Mouse (Mus musculus) cortical plate, adult 2 months (tissue): ENCODE results near the gene Plac9a. TPM values are rescaled to one million over a fixed set of nuclear protein-coding genes. Genes with fewer than 3 reads are reported as not detected.
A peak's percentile ranks its signal among the peaks of the same experiment; 100 is the strongest.
"Not testable (repeated sequence)": the region's sequence is repeated elsewhere in the genome, so short reads cannot be mapped to it uniquely, and the experiment has no call there.

Experiments used
- H3K27ac ChIP-seq: fragments of 200-500 bp; 2 replicates; pipeline ENCODE4 v1.5.1; 2012; ENCODE audit warnings: low read length, control low read depth, inconsistent platforms; ENCODE audit not compliant: insufficient read depth
- H3K4me1 ChIP-seq: fragments of 200-500 bp; 2 replicates; pipeline ENCODE4 v1.6.1; 2011; ENCODE audit warnings: low read length; ENCODE audit not compliant: control insufficient read depth, insufficient read depth
- H3K4me3 ChIP-seq: fragments of 200-500 bp; 2 replicates; pipeline ENCODE4 v1.5.1; 2011; ENCODE audit warnings: mild to moderate bottlenecking, low read length, control low read depth; ENCODE audit not compliant: insufficient read depth
- CTCF ChIP-seq: fragments of 200-500 bp; IDR thresholded peaks from 2 replicates; pipeline ENCODE4 v1.5.1; 2011; ENCODE audit warnings: mild to moderate bottlenecking, control low read depth, low read length; ENCODE audit not compliant: insufficient read depth; ENCODE audit errors: extremely low read depth
- POLR2A ChIP-seq: fragments of 200-500 bp; IDR thresholded peaks from 2 replicates; pipeline ENCODE4 v1.6.1; 2011; ENCODE audit warnings: mild to moderate bottlenecking, low read length, control low read depth; ENCODE audit not compliant: insufficient read depth; ENCODE audit errors: extremely low read depth
- polyA plus RNA-seq: library from polyadenylated mRNA; depleted of rRNA; stranded (reverse); fragments of >200 nt; gene quantifications from 2 replicates; pipeline ENCODE4 v1.2.3, GENCODE M21; 2012

Gene Plac9a
- polyA plus RNA-seq, 1 experiment = 0.52 TPM

- Histone ChIP-seq H3K4me3 (no peak overlapping the region), H3K4me1 (peaks cover 3% of the 10 kb centered on the region; the same call in 1 of the 2 replicates), H3K27ac (no peak overlapping the region)
- TF ChIP-seq CTCF (no peak), POLR2A (no peak)
Measured at GRCm38 (mm10) chr14:25857168-25857621, 45.7 kb downstream of the Plac9a start.

- no peak overlapping the region for H3K27ac ChIP-seq
- TF ChIP-seq POLR2A = no peak
- no peak for TF ChIP-seq CTCF
- peaks cover 5% of the 10 kb centered on the region for H3K4me1 ChIP-seq
- no peak overlapping the region for H3K4me3 ChIP-seq
Measured at GRCm38 (mm10) chr14:25855241-25855885, 47.5 kb downstream of the Plac9a start.

- Histone ChIP-seq H3K4me1 (peaks cover 5% of the 10 kb centered on the region), H3K4me3 (no peak overlapping the region), H3K27ac (no peak overlapping the region)
- TF ChIP-seq POLR2A (no peak), CTCF (no peak)
Measured at GRCm38 (mm10) chr14:25853717-25854452, 49.0 kb downstream of the Plac9a start.

- Histone ChIP-seq H3K4me3 (no peak overlapping the region), H3K4me1 (peaks cover 5% of the 10 kb centered on the region), H3K27ac (no peak overlapping the region)
- TF ChIP-seq POLR2A = no peak
- TF ChIP-seq CTCF = no peak
Measured at GRCm38 (mm10) chr14:25853295-25853694, 49.6 kb downstream of the Plac9a start.

- H3K27ac ChIP-seq = peak overlapping the region; percentile 48; the same call in 1 of the 2 replicates
- no peak overlapping the region for H3K4me3 ChIP-seq
- H3K4me1 ChIP-seq = peaks cover 5% of the 10 kb centered on the region
- no peak for TF ChIP-seq CTCF
Measured at GRCm38 (mm10) chr14:25852121-25852561, 50.8 kb downstream of the Plac9a start.

- no peak for TF ChIP-seq CTCF
- no peak for TF ChIP-seq POLR2A
- Histone ChIP-seq H3K4me3 (no peak overlapping the region), H3K4me1 (peaks cover 5% of the 10 kb centered on the region), H3K27ac (no peak overlapping the region; the same call in 1 of the 2 replicates)
Measured at GRCm38 (mm10) chr14:25851189-25851588, 51.7 kb downstream of the Plac9a start.

GRCm38 (mm10) chr14:25850433-25850832 is 52.5 kb downstream of the Plac9a start:
- TF ChIP-seq CTCF = no peak
- no peak for TF ChIP-seq POLR2A
- no peak overlapping the region for H3K4me3 ChIP-seq
- peaks cover 3% of the 10 kb centered on the region for H3K4me1 ChIP-seq
- no peak overlapping the region for H3K27ac ChIP-seq

GRCm38 (mm10) chr14:25848708-25849107 is 54.2 kb downstream of the Plac9a start:
- not testable (repeated sequence) for H3K27ac ChIP-seq, H3K4me3 ChIP-seq, H3K4me1 ChIP-seq

GRCm38 (mm10) chr14:25848237-25848636 is 54.7 kb downstream of the Plac9a start:
- H3K4me3 ChIP-seq = no peak overlapping the region
- TF ChIP-seq CTCF (no peak), POLR2A (no peak)
- peaks cover 2% of the 10 kb centered on the region; the same call in 1 of the 2 replicates for H3K4me1 ChIP-seq
- no peak overlapping the region for H3K27ac ChIP-seq

- H3K4me3 ChIP-seq = no peak overlapping the region
- H3K27ac ChIP-seq = no peak overlapping the region
- no peak for TF ChIP-seq POLR2A
- TF ChIP-seq CTCF = no peak
- H3K4me1 ChIP-seq = peaks cover 2% of the 10 kb centered on the region; the same call in 1 of the 2 replicates
Measured at GRCm38 (mm10) chr14:25847660-25848059, 55.2 kb downstream of the Plac9a start.
